9 mouse cellular contexts compared by ENCODE assay signal in the genomic region with DNA sequence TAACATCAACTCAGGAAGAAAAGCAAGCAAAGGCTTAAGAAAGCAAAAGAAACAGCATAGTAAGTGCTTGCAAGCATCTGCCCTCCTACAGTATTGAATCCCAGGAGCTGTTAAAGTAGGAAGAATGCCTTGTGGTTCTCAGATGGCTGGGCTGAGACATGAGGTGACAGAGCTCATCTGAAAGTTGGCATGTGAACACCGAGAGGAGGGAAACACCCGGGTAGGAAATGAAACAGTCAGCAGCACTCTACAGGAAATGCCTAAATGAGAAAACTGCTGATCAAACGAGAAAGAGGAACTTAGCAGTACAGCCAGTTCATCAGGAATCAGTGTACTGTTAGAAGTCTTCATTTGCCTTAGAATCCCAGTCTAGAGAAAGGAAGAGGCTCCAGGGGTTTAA.
DNase-seq lines count a peak whose midpoint lies in the region; ATAC-seq lines count a peak whose summit lies in the region.
"Had no signal": no experiment of that assay in that cellular context is flagged by ENCODE, and none has a peak within 500 bp of the region (broad histone marks: within the 10 kb centered on the region; RNA-seq: fewer than 3 reads in every experiment).

No protein-coding gene starts in this region.

- H3K4me3 ChIP-seq in heart, embryonic 10.5 days, result no peak overlapping the region
- H3K4me3 ChIP-seq: midbrain, embryonic 12.5 days had no signal

- 0 out of 2 replicates have a peak, but pooled peaks cover 2% of the 10 kb centered on the region for H3K36me3 ChIP-seq in heart, embryonic 10.5 days
- H3K36me3 ChIP-seq: midbrain, embryonic 12.5 days had no signal

- ATAC-seq in CD4-positive, CD25-positive, alpha-beta regulatory T cell, adult 4 months, result peak; percentile 93

- peaks cover 26% of the 10 kb centered on the region for H3K4me1 ChIP-seq in heart, embryonic 10.5 days

- DNase-seq in heart, adult 9 months (ENCODE audit: low spot score in 2 of 2), result peak; percentile 27 to 76
- no peak for DNase-seq in heart, embryonic 10.5 days (ENCODE audit: low spot score)
- peak; percentile 60 for DNase-seq in cerebellum, adult 9-10 months
- peak; percentile 63 for DNase-seq in lung, postnatal 25 days (ENCODE audit: low spot score)
- DNase-seq in adrenal gland, adult 2 months, result no peak
- DNase-seq in urinary bladder, postnatal 25 days (ENCODE audit: low spot score), result no peak
- no peak for DNase-seq in urinary bladder, postnatal 4 days (ENCODE audit: low spot score in 2 of 2)

- WGBS in heart, embryonic 10.5 days, result 50% methylated on average over 3 of the region's 3 CpGs

- no peak overlapping the region for H3K27ac ChIP-seq in heart, embryonic 10.5 days
- H3K27ac ChIP-seq: midbrain, embryonic 12.5 days had no signal

- H3K9me3 ChIP-seq in heart, embryonic 10.5 days, result no peaks in the 10 kb centered on the region
- H3K9me3 ChIP-seq: midbrain, embryonic 12.5 days had no signal

- H3K27me3 ChIP-seq in heart, embryonic 10.5 days (ENCODE audit: insufficient read depth, poor library complexity, severe bottlenecking), result no peaks in the 10 kb centered on the region
- H3K27me3 ChIP-seq: midbrain, embryonic 12.5 days had no signal

Comparison
In these comparisons a context has a peak if more than half of its experiments do, and no peak if none do; other contexts are left out.
1. DNase-seq: peak in heart, adult 9 months (2 of 2), cerebellum, adult 9-10 months (single experiment) and lung, postnatal 25 days (single experiment); none in heart, embryonic 10.5 days (single experiment), adrenal gland, adult 2 months (single experiment), urinary bladder, postnatal 25 days (single experiment) and urinary bladder, postnatal 4 days (0 of 2).